Mouse (Mus musculus) G1E (cell line): ENCODE results near the gene Gadd45g. TPM values are rescaled to one million over a fixed set of nuclear protein-coding genes. Genes with fewer than 3 reads are reported as not detected.

Experiments
- ATAC-seq: 2 replicates; pipeline ENCODE4 v1.8.0; 2016; ENCODE audit warnings: mild to moderate bottlenecking; ENCODE audit not compliant: insufficient number of reproducible peaks, poor library complexity, low FRiP score, severe bottlenecking; ENCODE audit errors: extremely low read depth
- DNase-seq: peaks from one replicate; pipeline ENCODE4 v3.0.0; 2012; ENCODE audit warnings: low spot score
- H3K27me3 ChIP-seq: 2 replicates; pipeline ENCODE4 v1.6.1; 2012; ENCODE audit warnings: mild to moderate bottlenecking, low read length, inconsistent platforms; ENCODE audit not compliant: insufficient read depth
- H3K36me3 ChIP-seq: replicated peaks from 2 replicates; pipeline ENCODE3; 2012; ENCODE audit warnings: mild to moderate bottlenecking, inconsistent platforms
- H3K4me1 ChIP-seq: 2 replicates; pipeline ENCODE4 v1.6.1; 2012; ENCODE audit warnings: low read depth, low read length, inconsistent platforms, mixed read lengths; ENCODE audit not compliant: insufficient read depth
- H3K4me3 ChIP-seq: 2 replicates; pipeline ENCODE4 v1.5.1; 2012; ENCODE audit warnings: low read depth, mild to moderate bottlenecking, inconsistent platforms, low read length, moderate library complexity, mixed read lengths
- H3K9me3 ChIP-seq: replicated peaks from 2 replicates; pipeline ENCODE4 v1.6.1; 2012; ENCODE audit warnings: inconsistent platforms
- CTCF ChIP-seq: IDR thresholded peaks from 2 replicates; pipeline ENCODE4 v1.5.1; 2012; ENCODE audit warnings: low read depth, low read length, inconsistent platforms, mixed read lengths
- GATA1 ChIP-seq: IDR thresholded peaks from 2 replicates; pipeline ENCODE4 v1.6.1; 2012; ENCODE audit warnings: borderline replicate concordance, low read length, inconsistent platforms, mixed read lengths
- GATA2 ChIP-seq: IDR thresholded peaks from 2 replicates; pipeline ENCODE4 v1.6.1; 2012; ENCODE audit warnings: low read depth, low read length, inconsistent platforms, borderline replicate concordance
- POLR2AphosphoS5 ChIP-seq: IDR thresholded peaks from 2 replicates; pipeline ENCODE4 v1.6.1; 2012; ENCODE audit warnings: low read depth, low read length, inconsistent platforms; ENCODE audit not compliant: insufficient replicate concordance
- TAL1 ChIP-seq: conservative IDR thresholded peaks from 2 replicates; pipeline ENCODE4 v1.6.1; 2012; ENCODE audit warnings: low read depth, low read length, inconsistent platforms, mixed read lengths
- polyA plus RNA-seq: library from polyadenylated mRNA; stranded (reverse); fragments of >175 nt; gene quantifications from 2 replicates; pipeline ENCODE4 v1.2.3, GENCODE M21; 2012
- total RNA-seq, 2 experiments: library from RNA; stranded (forward) in 1 of 2; stranded (reverse) in 1 of 2; fragments of 200-1000 nt in 1 of 2; fragments of >200 nt in 1 of 2; fragmentation: Nextera tagmentation in 1 of 2; gene quantifications; 2 replicates each; pipeline ENCODE4 v1.2.3; 2014 to 2017

Gene Gadd45g
- total and polyA plus RNA-seq, 3 experiments, result 8.1 to 32.6 (median 13.6) TPM

DNA sequence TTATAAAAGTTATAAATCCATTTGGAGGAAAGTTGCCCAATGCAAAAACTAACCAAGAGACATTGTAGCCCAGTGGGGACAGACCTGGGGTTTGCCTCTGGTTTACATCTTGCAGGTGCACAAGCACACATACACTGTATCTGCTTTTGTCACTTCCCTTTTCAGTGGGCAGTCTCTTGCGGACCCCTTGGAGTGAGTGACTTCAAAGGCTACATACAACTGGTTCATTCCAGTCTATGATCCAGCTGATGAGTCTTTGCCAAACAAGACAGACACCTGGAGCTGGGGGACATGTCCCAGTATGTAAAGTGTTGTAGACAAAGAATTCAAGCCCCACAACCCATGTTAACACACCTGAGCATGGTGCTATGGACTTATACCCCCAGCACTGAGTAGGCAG lies 4.1 kb downstream of the Gadd45g start:
- no peak for DNase-seq
- no peak for TF ChIP-seq POLR2AphosphoS5
- TF ChIP-seq CTCF, result no peak
- no peak for TF ChIP-seq GATA2
- TF ChIP-seq TAL1, result no peak

DNA sequence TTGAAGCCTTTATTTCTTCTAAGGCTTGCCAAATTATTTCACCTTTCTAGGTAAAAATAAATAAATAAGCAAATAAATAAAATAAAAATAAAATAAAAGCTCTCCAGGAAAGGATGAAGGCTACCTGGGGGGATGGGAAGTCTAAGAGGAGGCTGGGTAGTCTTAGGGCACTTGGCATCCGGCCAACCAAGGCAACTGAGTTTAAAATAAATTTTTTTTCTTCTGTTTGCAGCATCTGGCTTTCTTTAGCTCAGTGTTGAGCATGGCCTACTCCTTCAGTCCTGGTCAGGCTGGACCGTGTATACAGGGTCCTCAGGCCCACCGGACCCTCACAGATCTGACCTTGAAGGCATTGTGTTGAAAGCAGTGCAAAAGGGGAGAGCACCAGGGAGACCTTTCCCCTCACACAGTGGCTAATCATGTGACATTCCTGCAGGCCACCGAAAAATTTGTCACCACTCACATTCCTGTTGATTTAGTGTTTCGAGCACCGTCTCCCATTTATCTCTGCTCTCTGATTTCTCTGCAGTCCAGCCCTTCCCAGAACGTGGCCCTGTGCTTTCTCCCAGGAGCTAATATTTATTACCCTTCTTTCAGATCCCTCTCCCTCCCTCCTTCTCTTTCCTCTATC lies 6.2 kb downstream of the Gadd45g start:
- Histone ChIP-seq H3K4me3 (no peak overlapping the region), H3K36me3 (peaks cover 5% of the 10 kb centered on the region), H3K27me3 (peaks cover 29% of the 10 kb centered on the region), H3K4me1 (peaks cover 54% of the 10 kb centered on the region), H3K9me3 (no peaks in the 10 kb centered on the region)
- no peak for TF ChIP-seq CTCF
- TF ChIP-seq POLR2AphosphoS5, result no peak
- TF ChIP-seq GATA1, result no peak
- no peak for TF ChIP-seq TAL1
- no peak for TF ChIP-seq GATA2
- ATAC-seq (no peak), DNase-seq (no peak)

More for the DNA sequence above, 4.1 kb downstream of the Gadd45g start:
- no peaks in the 10 kb centered on the region for H3K9me3 ChIP-seq
- H3K4me3 ChIP-seq, result no peak overlapping the region
- H3K27me3 ChIP-seq, result peaks cover 23% of the 10 kb centered on the region
- H3K4me1 ChIP-seq, result peaks cover 69% of the 10 kb centered on the region
- peaks cover 9% of the 10 kb centered on the region for H3K36me3 ChIP-seq
- no peak for ATAC-seq

- peaks cover 49% of the 10 kb centered on the region for H3K4me1 ChIP-seq
- no peaks in the 10 kb centered on the region for H3K9me3 ChIP-seq
- H3K4me3 ChIP-seq, result no peak overlapping the region
- ATAC-seq (no peak), DNase-seq (no peak)
- no peaks in the 10 kb centered on the region for H3K36me3 ChIP-seq
- H3K27me3 ChIP-seq, result peaks cover 33% of the 10 kb centered on the region
- TF ChIP-seq CTCF (no peak), GATA2 (no peak), GATA1 (no peak), POLR2AphosphoS5 (no peak), TAL1 (no peak)
Measured at GRCm38 (mm10) chr13:51853301-51854243, 7.1 kb downstream of the Gadd45g start.

DNA sequence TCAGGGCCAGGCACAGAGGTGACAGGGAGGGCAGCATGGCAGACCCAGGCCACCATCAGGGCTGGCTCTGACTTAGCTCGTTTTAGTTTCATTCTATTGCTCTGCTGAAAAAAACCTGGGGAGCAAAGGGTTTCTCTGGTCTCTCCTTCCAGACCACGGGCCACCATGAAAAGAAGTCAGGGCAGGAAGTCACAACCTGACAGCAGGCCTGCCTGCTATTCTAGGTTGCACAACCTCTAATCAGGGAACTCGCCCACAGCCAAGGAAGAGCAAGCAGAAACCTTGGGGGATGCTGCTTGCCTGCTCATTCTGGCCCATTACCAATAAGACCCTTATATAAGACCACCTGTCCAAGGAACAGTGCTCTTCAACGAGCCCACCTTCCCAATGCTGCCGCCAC lies 9.1 kb downstream of the Gadd45g start:
- DNase-seq (no peak), ATAC-seq (no peak)
- no peaks in the 10 kb centered on the region for H3K9me3 ChIP-seq
- TF ChIP-seq TAL1 (no peak), GATA1 (no peak), GATA2 (no peak), POLR2AphosphoS5 (no peak), CTCF (no peak)
- peaks cover 37% of the 10 kb centered on the region for H3K4me1 ChIP-seq
- no peaks in the 10 kb centered on the region for H3K36me3 ChIP-seq
- H3K27me3 ChIP-seq, result peaks cover 45% of the 10 kb centered on the region
- H3K4me3 ChIP-seq, result no peak overlapping the region

DNA sequence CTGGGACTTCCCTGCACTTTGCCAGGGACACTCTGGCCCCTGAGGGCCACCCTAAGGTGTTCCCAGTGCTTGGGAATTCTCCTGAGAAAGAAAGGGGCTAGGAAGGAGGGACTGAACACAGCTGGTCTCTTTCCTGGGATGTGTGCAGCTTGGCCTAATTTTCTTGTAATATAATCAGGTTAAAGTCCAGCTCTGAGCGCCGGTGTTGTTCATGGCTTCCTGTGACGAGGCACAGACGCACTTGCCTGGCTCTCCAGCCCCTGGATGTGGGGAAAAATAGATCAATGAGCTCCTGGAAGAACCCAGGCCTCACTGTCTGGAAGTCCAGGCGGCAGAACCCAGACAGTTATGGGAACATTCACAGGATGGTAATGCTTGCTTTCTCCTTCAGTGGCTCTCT lies 10.7 kb downstream of the Gadd45g start:
- TF ChIP-seq GATA1, result no peak
- no peak for TF ChIP-seq GATA2

DNA sequence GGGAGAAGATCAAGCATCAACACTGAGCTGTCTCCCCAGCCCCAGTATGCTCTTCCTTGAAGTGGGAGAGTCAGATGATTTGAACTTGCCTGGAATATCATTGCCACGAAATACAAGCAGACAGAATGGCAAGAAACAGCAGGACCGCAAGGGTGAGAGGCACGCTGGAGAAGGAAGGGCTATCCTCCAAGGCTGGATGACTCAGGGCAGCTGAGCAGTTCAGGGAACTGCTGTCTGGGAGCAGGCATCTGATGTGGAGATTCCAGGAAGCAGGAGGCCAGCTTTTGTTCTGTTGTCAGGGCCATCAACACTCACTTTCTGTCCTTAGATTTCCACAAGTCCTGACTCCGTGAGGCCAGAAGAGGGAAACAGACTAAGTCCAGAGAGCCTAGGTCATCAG lies 12.0 kb downstream of the Gadd45g start:
- peaks cover 52% of the 10 kb centered on the region for H3K27me3 ChIP-seq
- peaks cover 14% of the 10 kb centered on the region for H3K4me1 ChIP-seq
- no peak for ATAC-seq
- no peaks in the 10 kb centered on the region for H3K9me3 ChIP-seq
- H3K4me3 ChIP-seq, result no peak overlapping the region
- TF ChIP-seq POLR2AphosphoS5 (no peak), GATA1 (no peak), GATA2 (no peak), CTCF (no peak), TAL1 (no peak)
- H3K36me3 ChIP-seq, result no peaks in the 10 kb centered on the region
- DNase-seq, result no peak

More for the DNA sequence above, 10.7 kb downstream of the Gadd45g start:
- ATAC-seq (no peak), DNase-seq (no peak)
- Histone ChIP-seq H3K27me3 (peaks cover 52% of the 10 kb centered on the region), H3K4me1 (peaks cover 24% of the 10 kb centered on the region), H3K4me3 (no peak overlapping the region), H3K36me3 (no peaks in the 10 kb centered on the region), H3K9me3 (no peaks in the 10 kb centered on the region)
